Mouse (Mus musculus) myocyte (in vitro differentiated cells): ENCODE measurements at regions not wholly inside any gene's neighbourhood (a gene's known extent, or its start where the extent isn't known, plus 50 kb on each side); places are given as distances from the start of the nearest gene placed in this dataset.

Experiments
- CEBPB ChIP-seq: IDR thresholded peaks from 2 replicates; pipeline ENCODE4 v1.6.1; 2011; ENCODE audit warnings: mild to moderate bottlenecking, moderate library complexity; ENCODE audit not compliant: poor library complexity, insufficient read depth, severe bottlenecking
- E2F4 ChIP-seq: IDR thresholded peaks from one replicate; pipeline ENCODE4 v1.6.1; 2011; ENCODE audit warnings: mild to moderate bottlenecking, control low read depth, moderate library complexity; ENCODE audit not compliant: insufficient read depth
- MAX ChIP-seq: IDR thresholded peaks from one replicate; pipeline ENCODE4 v1.6.1; 2011; ENCODE audit warnings: low read depth, mild to moderate bottlenecking, control low read depth
- MYOD1 ChIP-seq, 3 experiments: IDR thresholded peaks; one replicate each; pipeline ENCODE4 v1.6.1; 2011; ENCODE audit warnings: control low read depth in 2 of 3, low read depth in 2 of 3, mild to moderate bottlenecking in 2 of 3, moderate library complexity in 1 of 3; ENCODE audit not compliant: insufficient read length in 2 of 3, control insufficient read depth in 1 of 3
- MYOG ChIP-seq, 3 experiments: IDR thresholded peaks; one replicate each; pipeline ENCODE4 v1.6.1; 2011; ENCODE audit warnings: control low read depth in 2 of 3, low read depth in 2 of 3, mild to moderate bottlenecking in 2 of 3; ENCODE audit not compliant: insufficient read length in 2 of 3, control insufficient read depth in 1 of 3, insufficient read depth in 1 of 3
- POLR2A ChIP-seq: IDR thresholded peaks from one replicate; pipeline ENCODE4 v1.6.1; 2011; ENCODE audit warnings: low read depth, mild to moderate bottlenecking, control low read depth, moderate library complexity; ENCODE audit not compliant: insufficient read length
- POLR2AphosphoS2 ChIP-seq: IDR thresholded peaks from one replicate; pipeline ENCODE4 v1.6.1; 2011; ENCODE audit warnings: low read depth, control low read depth; ENCODE audit not compliant: insufficient read length
- REST ChIP-seq: IDR thresholded peaks from one replicate; pipeline ENCODE4 v1.6.1; 2011; ENCODE audit warnings: mild to moderate bottlenecking, control low read depth, moderate library complexity; ENCODE audit not compliant: insufficient read depth, insufficient read length
- TCF12 ChIP-seq: IDR thresholded peaks from one replicate; pipeline ENCODE4 v1.6.1; 2011; ENCODE audit warnings: mild to moderate bottlenecking, control low read depth; ENCODE audit not compliant: poor library complexity, insufficient read depth, severe bottlenecking
- TCF3 ChIP-seq: IDR thresholded peaks from one replicate; pipeline ENCODE4 v1.6.1; 2011; ENCODE audit warnings: low read depth, control low read depth; ENCODE audit not compliant: insufficient read length
- USF1 ChIP-seq: IDR thresholded peaks from one replicate; pipeline ENCODE4 v1.6.1; 2011; ENCODE audit warnings: low read depth, mild to moderate bottlenecking, control low read depth, moderate library complexity

DNA sequence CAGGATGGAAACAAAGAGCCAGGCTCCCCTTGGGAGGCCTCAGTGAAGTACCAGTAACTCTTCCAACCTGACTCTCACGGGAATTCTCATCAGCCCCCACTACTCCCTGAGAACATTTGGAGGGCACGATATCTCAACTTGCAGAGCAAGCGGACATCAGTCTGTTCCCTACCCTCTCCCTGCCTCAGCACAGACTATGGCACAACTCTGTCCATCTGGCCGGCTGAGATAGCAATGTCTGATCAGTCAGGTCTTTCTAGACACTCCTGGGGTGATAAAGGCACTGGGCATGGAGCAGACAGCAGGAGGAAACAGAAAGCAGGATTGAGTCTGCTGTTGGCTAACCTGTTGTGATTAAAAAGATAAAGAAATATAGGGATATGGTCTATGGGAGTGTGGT lies 164.5 kb upstream of the Gm3448 start:
- TF ChIP-seq MYOG (IDR thresholded peaks at IDR 0.05; ENCODE audit: control insufficient read depth in 1 of 3, insufficient read depth in 1 of 3, insufficient read length in 2 of 3, low read depth in 2 of 3), result no peak
- TF ChIP-seq POLR2A, result no peak
- TF ChIP-seq E2F4, result no peak
- TF ChIP-seq TCF12, result no peak
- no peak for TF ChIP-seq REST
- TF ChIP-seq USF1, result no peak
- TF ChIP-seq POLR2AphosphoS2, result no peak
- no peak for TF ChIP-seq TCF3
- TF ChIP-seq MYOD1 (IDR thresholded peaks at IDR 0.05; ENCODE audit: control insufficient read depth in 1 of 3, insufficient read length in 2 of 3, low read depth in 2 of 3), result no peak
- no peak for TF ChIP-seq CEBPB
- no peak for TF ChIP-seq MAX
